Mouse (Mus musculus): ENCODE data around the gene Rnf149. TPM values are rescaled to one million over a fixed set of nuclear protein-coding genes. Genes with fewer than 3 reads are reported as not detected.
A peak's percentile ranks its signal among the peaks of the same experiment; 100 is the strongest.

Gene Rnf149
- polyA plus RNA-seq, 1 experiment from 2014 or later, result 21.2 TPM

- no peak overlapping the region for H3K4me3 ChIP-seq (replicated peaks; ENCODE audit: low read length)
- H3K36me3 ChIP-seq (ENCODE audit: control insufficient read depth, insufficient read depth, low read length), result peaks cover 32% of the 10 kb centered on the region
- no peak overlapping the region for H3K9ac ChIP-seq (ENCODE audit: low read length)
- H3K4me2 ChIP-seq (ENCODE audit: low read depth, low read length), result no peak overlapping the region
- H3K27me3 ChIP-seq (ENCODE audit: control insufficient read depth, insufficient read depth, low read length), result no peaks in the 10 kb centered on the region
- H3K9me3 ChIP-seq (replicated peaks; ENCODE audit: control insufficient read depth, low read length), result peaks cover 6% of the 10 kb centered on the region
- no peak for ATAC-seq (ENCODE audit: insufficient read depth, low FRiP score)
- no peak overlapping the region for H3K27ac ChIP-seq (ENCODE audit: low read length)
- peaks cover 11% of the 10 kb centered on the region for H3K4me1 ChIP-seq (ENCODE audit: control insufficient read depth, insufficient read depth, low read length)
- WGBS, result 78% methylated on average over 10 of the region's 10 CpGs
Measured at GRCm38 (mm10) chr1:39537631-39538380, 39.4 kb downstream of the Rnf149 start.

GRCm38 (mm10) chr1:39536701-39537100 lies 40.5 kb downstream of the Rnf149 start:
- peaks cover 27% of the 10 kb centered on the region for H3K36me3 ChIP-seq (ENCODE audit: control insufficient read depth, insufficient read depth, low read length)
- peak overlapping the region; percentile 84 for H3K4me3 ChIP-seq (replicated peaks; ENCODE audit: low read length)
- H3K27me3 ChIP-seq (ENCODE audit: control insufficient read depth, insufficient read depth, low read length), result no peaks in the 10 kb centered on the region
- peaks cover 6% of the 10 kb centered on the region for H3K9me3 ChIP-seq (replicated peaks; ENCODE audit: control insufficient read depth, low read length)
- peaks cover 11% of the 10 kb centered on the region for H3K4me1 ChIP-seq (ENCODE audit: control insufficient read depth, insufficient read depth, low read length)
- no peak overlapping the region for H3K27ac ChIP-seq (ENCODE audit: low read length)
- peak overlapping the region; percentile 94 for H3K9ac ChIP-seq (ENCODE audit: low read length)
- peak overlapping the region; percentile 85 for H3K4me2 ChIP-seq (ENCODE audit: low read depth, low read length)
- 27% methylated on average over 7 of the region's 7 CpGs for WGBS
- ATAC-seq (ENCODE audit: insufficient read depth, low FRiP score), result no peak

GRCm38 (mm10) chr1:39535515-39536311 lies 41.5 kb downstream of the Rnf149 start:
- Histone ChIP-seq H3K27ac (ENCODE audit: low read length) (peak overlapping the region; percentile 93), H3K27me3 (ENCODE audit: control insufficient read depth, insufficient read depth, low read length) (no peaks in the 10 kb centered on the region), H3K36me3 (ENCODE audit: control insufficient read depth, insufficient read depth, low read length) (peaks cover 24% of the 10 kb centered on the region), H3K4me3 (replicated peaks; ENCODE audit: low read length) (peak overlapping the region; percentile 84), H3K4me2 (ENCODE audit: low read depth, low read length) (peak overlapping the region; percentile 85), H3K9me3 (replicated peaks; ENCODE audit: control insufficient read depth, low read length) (peaks cover 5% of the 10 kb centered on the region), H3K4me1 (ENCODE audit: control insufficient read depth, insufficient read depth, low read length) (peaks cover 11% of the 10 kb centered on the region), H3K9ac (ENCODE audit: low read length) (peak overlapping the region; percentile 94)
- WGBS, result under 1% methylated on average over 100 of the region's 100 CpGs
- peak; percentile 92 for ATAC-seq (ENCODE audit: insufficient read depth, low FRiP score)

GRCm38 (mm10) chr1:39534831-39535230 lies 42.4 kb downstream of the Rnf149 start, which contains the start of gene Cnot11:
Cnot11 (plus strand) TSS chr1:39534992.
- Histone ChIP-seq H3K9ac (ENCODE audit: low read length) (peak within 1 kb of the TSS; percentile 94), H3K36me3 (ENCODE audit: control insufficient read depth, insufficient read depth, low read length) (peaks cover 15% of the 10 kb centered on the region), H3K4me3 (replicated peaks; ENCODE audit: low read length) (peak within 1 kb of the TSS; percentile 84), H3K9me3 (replicated peaks; ENCODE audit: control insufficient read depth, low read length) (no peaks in the 10 kb centered on the region), H3K27me3 (ENCODE audit: control insufficient read depth, insufficient read depth, low read length) (no peaks in the 10 kb centered on the region), H3K4me1 (ENCODE audit: control insufficient read depth, insufficient read depth, low read length) (peaks cover 11% of the 10 kb centered on the region), H3K4me2 (ENCODE audit: low read depth, low read length) (peak within 1 kb of the TSS; percentile 85), H3K27ac (ENCODE audit: low read length) (peak within 1 kb of the TSS; percentile 93)
- ATAC-seq (ENCODE audit: insufficient read depth, low FRiP score), result no peak
- WGBS, result 33% methylated on average over 13 of the region's 13 CpGs

GRCm38 (mm10) chr1:39533917-39534316 lies 43.3 kb downstream of the Rnf149 start:
- H3K4me1 ChIP-seq (ENCODE audit: control insufficient read depth, insufficient read depth, low read length), result peaks cover 11% of the 10 kb centered on the region
- 39% methylated on average over 3 of the region's 3 CpGs for WGBS

GRCm38 (mm10) chr1:39531036-39531435 lies 46.2 kb downstream of the Rnf149 start:
- H3K4me1 ChIP-seq (ENCODE audit: control insufficient read depth, insufficient read depth, low read length), result no peaks in the 10 kb centered on the region
- no peak overlapping the region for H3K9ac ChIP-seq (ENCODE audit: low read length)
- H3K27ac ChIP-seq (ENCODE audit: low read length), result no peak overlapping the region
- 61% methylated on average over 4 of the region's 4 CpGs for WGBS
- ATAC-seq (ENCODE audit: insufficient read depth, low FRiP score), result no peak
- no peaks in the 10 kb centered on the region for H3K9me3 ChIP-seq (replicated peaks; ENCODE audit: control insufficient read depth, low read length)
- H3K4me2 ChIP-seq (ENCODE audit: low read depth, low read length), result no peak overlapping the region
- H3K36me3 ChIP-seq (ENCODE audit: control insufficient read depth, insufficient read depth, low read length), result no peaks in the 10 kb centered on the region
- no peak overlapping the region for H3K4me3 ChIP-seq (replicated peaks; ENCODE audit: low read length)
- no peaks in the 10 kb centered on the region for H3K27me3 ChIP-seq (ENCODE audit: control insufficient read depth, insufficient read depth, low read length)

More at GRCm38 (mm10) chr1:39533917-39534316, 43.3 kb downstream of the Rnf149 start:
- Histone ChIP-seq H3K4me2 (ENCODE audit: low read depth, low read length) (no peak overlapping the region), H3K9me3 (replicated peaks; ENCODE audit: control insufficient read depth, low read length) (no peaks in the 10 kb centered on the region), H3K9ac (ENCODE audit: low read length) (no peak overlapping the region), H3K27me3 (ENCODE audit: control insufficient read depth, insufficient read depth, low read length) (no peaks in the 10 kb centered on the region), H3K4me3 (replicated peaks; ENCODE audit: low read length) (no peak overlapping the region), H3K36me3 (ENCODE audit: control insufficient read depth, insufficient read depth, low read length) (peaks cover 6% of the 10 kb centered on the region; the same call in 1 of the 2 replicates), H3K27ac (ENCODE audit: low read length) (no peak overlapping the region)
- no peak for ATAC-seq (ENCODE audit: insufficient read depth, low FRiP score)

GRCm38 (mm10) chr1:39530258-39530943 lies 46.8 kb downstream of the Rnf149 start:
- no peaks in the 10 kb centered on the region for H3K4me1 ChIP-seq (ENCODE audit: control insufficient read depth, insufficient read depth, low read length)
- H3K27ac ChIP-seq (ENCODE audit: low read length), result no peak overlapping the region
- H3K4me3 ChIP-seq (replicated peaks; ENCODE audit: low read length), result no peak overlapping the region
- WGBS, result 37% methylated on average over 13 of the region's 13 CpGs
- no peaks in the 10 kb centered on the region for H3K36me3 ChIP-seq (ENCODE audit: control insufficient read depth, insufficient read depth, low read length)
- H3K9me3 ChIP-seq (replicated peaks; ENCODE audit: control insufficient read depth, low read length), result no peaks in the 10 kb centered on the region
- no peak overlapping the region for H3K4me2 ChIP-seq (ENCODE audit: low read depth, low read length)
- no peak overlapping the region for H3K9ac ChIP-seq (ENCODE audit: low read length)
- H3K27me3 ChIP-seq (ENCODE audit: control insufficient read depth, insufficient read depth, low read length), result no peaks in the 10 kb centered on the region
- ATAC-seq (ENCODE audit: insufficient read depth, low FRiP score), result no peak

- no peak overlapping the region for H3K4me3 ChIP-seq (replicated peaks; ENCODE audit: low read length)
- WGBS, result 75% methylated on average over 6 of the region's 6 CpGs
- ATAC-seq (ENCODE audit: insufficient read depth, low FRiP score), result no peak
- H3K27me3 ChIP-seq (ENCODE audit: control insufficient read depth, insufficient read depth, low read length), result no peaks in the 10 kb centered on the region
- H3K27ac ChIP-seq (ENCODE audit: low read length), result no peak overlapping the region
- H3K9me3 ChIP-seq (replicated peaks; ENCODE audit: control insufficient read depth, low read length), result no peaks in the 10 kb centered on the region
- no peaks in the 10 kb centered on the region for H3K36me3 ChIP-seq (ENCODE audit: control insufficient read depth, insufficient read depth, low read length)
- no peak overlapping the region for H3K9ac ChIP-seq (ENCODE audit: low read length)
- H3K4me2 ChIP-seq (ENCODE audit: low read depth, low read length), result no peak overlapping the region
- no peaks in the 10 kb centered on the region for H3K4me1 ChIP-seq (ENCODE audit: control insufficient read depth, insufficient read depth, low read length)
Measured at GRCm38 (mm10) chr1:39528319-39528718, 48.9 kb downstream of the Rnf149 start.

All from stomach, embryonic 16.5 days (tissue).